Mouse (Mus musculus): ENCODE measurements around the gene Gstp2.

Gstp2 gene

GRCm38 (mm10) chr19:4015635-4016034 is 30.2 kb downstream of the Gstp2 start:
- no peaks in the 10 kb centered on the region for H3K9me3 ChIP-seq (ENCODE audit: low read length)
- H3K27me3 ChIP-seq (ENCODE audit: insufficient read depth, low read length): no peaks in the 10 kb centered on the region
- peak overlapping the region; percentile 0; the same call in 1 of the 2 replicates for H3K4me3 ChIP-seq (replicated peaks; ENCODE audit: low read length)
- H3K36me3 ChIP-seq (ENCODE audit: insufficient read depth, low read length): peaks cover 9% of the 10 kb centered on the region
- H3K4me1 ChIP-seq (replicated peaks; ENCODE audit: low read depth, low read length): peaks cover 83% of the 10 kb centered on the region
- no peak for TF ChIP-seq NANOG (IDR thresholded peaks at IDR 0.05; ENCODE audit: borderline replicate concordance, low read length)

- Histone ChIP-seq H3K4me1 (replicated peaks; ENCODE audit: low read depth, low read length) (peaks cover 78% of the 10 kb centered on the region), H3K4me3 (replicated peaks; ENCODE audit: low read length) (no peak overlapping the region), H3K36me3 (ENCODE audit: insufficient read depth, low read length) (peaks cover 17% of the 10 kb centered on the region), H3K9me3 (ENCODE audit: low read length) (no peaks in the 10 kb centered on the region), H3K27me3 (ENCODE audit: insufficient read depth, low read length) (no peaks in the 10 kb centered on the region)
- TF ChIP-seq CTCF (conservative IDR thresholded peaks at IDR 0.05; ENCODE audit: low read length) (no peak), POU5F1 (IDR thresholded peaks at IDR 0.05; ENCODE audit: borderline replicate concordance, low read length) (no peak), NANOG (IDR thresholded peaks at IDR 0.05; ENCODE audit: borderline replicate concordance, low read length) (no peak)
These were observed 31.0 kb downstream of the Gstp2 start for GRCm38 (mm10) chr19:4014802-4015201.

- H3K4me1 ChIP-seq (replicated peaks; ENCODE audit: low read depth, low read length): peaks cover 61% of the 10 kb centered on the region
- no peaks in the 10 kb centered on the region for H3K9me3 ChIP-seq (ENCODE audit: low read length)
- peaks cover 34% of the 10 kb centered on the region for H3K36me3 ChIP-seq (ENCODE audit: insufficient read depth, low read length)
- no peaks in the 10 kb centered on the region for H3K27me3 ChIP-seq (ENCODE audit: insufficient read depth, low read length)
- H3K4me3 ChIP-seq (replicated peaks; ENCODE audit: low read length): peak overlapping the region; percentile 98
- no peak for TF ChIP-seq CTCF (conservative IDR thresholded peaks at IDR 0.05; ENCODE audit: low read length)
- TF ChIP-seq POU5F1 (IDR thresholded peaks at IDR 0.05; ENCODE audit: borderline replicate concordance, low read length): no peak
- TF ChIP-seq NANOG (IDR thresholded peaks at IDR 0.05; ENCODE audit: borderline replicate concordance, low read length): no peak
These were observed 32.8 kb downstream of the Gstp2 start for GRCm38 (mm10) chr19:4013066-4013465.

- H3K9me3 ChIP-seq (ENCODE audit: low read length): no peaks in the 10 kb centered on the region
- H3K36me3 ChIP-seq (ENCODE audit: insufficient read depth, low read length): peaks cover 40% of the 10 kb centered on the region
- H3K4me1 ChIP-seq (replicated peaks; ENCODE audit: low read depth, low read length): peaks cover 55% of the 10 kb centered on the region
- H3K4me3 ChIP-seq (replicated peaks; ENCODE audit: low read length): peak within 1 kb of the TSS; percentile 98
- TF ChIP-seq POU5F1 (IDR thresholded peaks at IDR 0.05; ENCODE audit: borderline replicate concordance, low read length) (no peak), CTCF (conservative IDR thresholded peaks at IDR 0.05; ENCODE audit: low read length) (peak; percentile 59), NANOG (IDR thresholded peaks at IDR 0.05; ENCODE audit: borderline replicate concordance, low read length) (no peak)
- H3K27me3 ChIP-seq (ENCODE audit: insufficient read depth, low read length): no peaks in the 10 kb centered on the region
These were observed 33.3 kb downstream of the Gstp2 start, which contains the start of gene Ndufv1 for GRCm38 (mm10) chr19:4012432-4013022. Gene Ndufv1 (minus strand): TSS chr19:4012806.

- no peaks in the 10 kb centered on the region for H3K27me3 ChIP-seq (ENCODE audit: insufficient read depth, low read length)
- peaks cover 48% of the 10 kb centered on the region for H3K4me1 ChIP-seq (replicated peaks; ENCODE audit: low read depth, low read length)
- H3K9me3 ChIP-seq (ENCODE audit: low read length): no peaks in the 10 kb centered on the region
- TF ChIP-seq POU5F1 (IDR thresholded peaks at IDR 0.05; ENCODE audit: borderline replicate concordance, low read length): no peak
- TF ChIP-seq NANOG (IDR thresholded peaks at IDR 0.05; ENCODE audit: borderline replicate concordance, low read length): no peak
- no peak for TF ChIP-seq CTCF (conservative IDR thresholded peaks at IDR 0.05; ENCODE audit: low read length)
- H3K4me3 ChIP-seq (replicated peaks; ENCODE audit: low read length): peak overlapping the region; percentile 98
- H3K36me3 ChIP-seq (ENCODE audit: insufficient read depth, low read length): peaks cover 54% of the 10 kb centered on the region
These were observed 34.7 kb downstream of the Gstp2 start for GRCm38 (mm10) chr19:4011086-4011485.

GRCm38 (mm10) chr19:4005971-4006370 is 39.9 kb downstream of the Gstp2 start:
- Histone ChIP-seq H3K4me1 (replicated peaks; ENCODE audit: low read depth, low read length) (peaks cover 52% of the 10 kb centered on the region), H3K36me3 (ENCODE audit: insufficient read depth, low read length) (peaks cover 69% of the 10 kb centered on the region), H3K4me3 (replicated peaks; ENCODE audit: low read length) (no peak overlapping the region), H3K9me3 (ENCODE audit: low read length) (no peaks in the 10 kb centered on the region), H3K27me3 (ENCODE audit: insufficient read depth, low read length) (no peaks in the 10 kb centered on the region)
- TF ChIP-seq NANOG (IDR thresholded peaks at IDR 0.05; ENCODE audit: borderline replicate concordance, low read length) (no peak), CTCF (conservative IDR thresholded peaks at IDR 0.05; ENCODE audit: low read length) (no peak), POU5F1 (IDR thresholded peaks at IDR 0.05; ENCODE audit: borderline replicate concordance, low read length) (no peak)

GRCm38 (mm10) chr19:4005091-4005490 is 40.7 kb downstream of the Gstp2 start:
- Histone ChIP-seq H3K27me3 (ENCODE audit: insufficient read depth, low read length) (no peaks in the 10 kb centered on the region), H3K4me3 (replicated peaks; ENCODE audit: low read length) (no peak overlapping the region), H3K4me1 (replicated peaks; ENCODE audit: low read depth, low read length) (peaks cover 52% of the 10 kb centered on the region), H3K9me3 (ENCODE audit: low read length) (no peaks in the 10 kb centered on the region), H3K36me3 (ENCODE audit: insufficient read depth, low read length) (peaks cover 60% of the 10 kb centered on the region)
- TF ChIP-seq NANOG (IDR thresholded peaks at IDR 0.05; ENCODE audit: borderline replicate concordance, low read length): no peak
- TF ChIP-seq CTCF (conservative IDR thresholded peaks at IDR 0.05; ENCODE audit: low read length): no peak
- TF ChIP-seq POU5F1 (IDR thresholded peaks at IDR 0.05; ENCODE audit: borderline replicate concordance, low read length): no peak

GRCm38 (mm10) chr19:4004331-4004730 is 41.5 kb downstream of the Gstp2 start:
- H3K36me3 ChIP-seq (ENCODE audit: insufficient read depth, low read length): peaks cover 52% of the 10 kb centered on the region
- no peaks in the 10 kb centered on the region for H3K9me3 ChIP-seq (ENCODE audit: low read length)
- TF ChIP-seq CTCF (conservative IDR thresholded peaks at IDR 0.05; ENCODE audit: low read length) (no peak), NANOG (IDR thresholded peaks at IDR 0.05; ENCODE audit: borderline replicate concordance, low read length) (no peak), POU5F1 (IDR thresholded peaks at IDR 0.05; ENCODE audit: borderline replicate concordance, low read length) (no peak)
- no peaks in the 10 kb centered on the region for H3K27me3 ChIP-seq (ENCODE audit: insufficient read depth, low read length)
- peaks cover 58% of the 10 kb centered on the region for H3K4me1 ChIP-seq (replicated peaks; ENCODE audit: low read depth, low read length)
- H3K4me3 ChIP-seq (replicated peaks; ENCODE audit: low read length): peak overlapping the region; percentile 72; the same call in 1 of the 2 replicates

- Histone ChIP-seq H3K9me3 (ENCODE audit: low read length) (no peaks in the 10 kb centered on the region), H3K4me1 (replicated peaks; ENCODE audit: low read depth, low read length) (peaks cover 64% of the 10 kb centered on the region), H3K27me3 (ENCODE audit: insufficient read depth, low read length) (no peaks in the 10 kb centered on the region; the same call in 1 of the 2 replicates), H3K4me3 (replicated peaks; ENCODE audit: low read length) (peak overlapping the region; percentile 72), H3K36me3 (ENCODE audit: insufficient read depth, low read length) (peaks cover 45% of the 10 kb centered on the region)
- no peak for TF ChIP-seq CTCF (conservative IDR thresholded peaks at IDR 0.05; ENCODE audit: low read length)
- no peak for TF ChIP-seq POU5F1 (IDR thresholded peaks at IDR 0.05; ENCODE audit: borderline replicate concordance, low read length)
These were observed 42.2 kb downstream of the Gstp2 start for GRCm38 (mm10) chr19:4003641-4004040.

All from E14TG2a.4 (cell line).